Mouse (Mus musculus): ENCODE measurements around the gene Zfand4.

- TF ChIP-seq TAL1 (IDR thresholded peaks at IDR 0.05; ENCODE audit: low read length), result no peak
- no peak for TF ChIP-seq GATA1 (IDR thresholded peaks at IDR 0.05; ENCODE audit: low read length)
These were observed 76.5 kb downstream of the Zfand4 start for GRCm38 (mm10) chr6:116340521-116340920.

Measured in erythroblast, embryonic 14.5 days (primary cell).